Mouse (Mus musculus): ENCODE results near the gene Cbr3. TPM values are rescaled to one million over a fixed set of nuclear protein-coding genes. Genes with fewer than 3 reads are reported as not detected.

Gene Cbr3
- polyA plus RNA-seq, 1 experiment, result 2.6 TPM

DNA sequence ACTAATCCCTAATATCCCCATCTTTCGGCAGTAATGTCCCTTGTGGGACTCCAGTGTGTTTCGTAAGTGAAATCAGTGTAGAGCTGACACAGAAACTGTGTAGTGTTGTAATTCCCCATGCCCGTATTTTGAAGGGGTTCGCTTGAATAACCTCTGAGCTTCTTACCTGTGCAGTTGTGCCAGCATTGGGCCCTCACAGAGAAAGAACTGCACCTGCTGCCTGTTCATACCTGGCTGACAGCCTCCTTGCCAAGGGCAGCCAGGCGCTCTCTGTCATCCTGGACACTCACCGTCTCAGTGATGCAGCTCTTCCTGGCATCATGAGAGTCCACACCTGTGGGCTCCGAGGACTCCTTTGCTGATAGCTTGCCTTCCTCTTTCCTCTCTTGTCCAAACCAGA is 30.0 kb downstream of the Cbr3 start:
- TF ChIP-seq POLR2A (IDR thresholded peaks at IDR 0.05; ENCODE audit: borderline replicate concordance, control insufficient read depth, low read depth, low read length), result no peak
- TF ChIP-seq CTCF (IDR thresholded peaks at IDR 0.05; ENCODE audit: control insufficient read depth, insufficient read depth, low read length), result no peak
- 57% methylated on average over 7 of the region's 7 CpGs for WGBS
- peaks cover 5% of the 10 kb centered on the region; the same call in 1 of the 2 replicates for H3K4me1 ChIP-seq (ENCODE audit: control insufficient read depth, insufficient read depth, low read length)
- peak overlapping the region; percentile 93 for H3K4me3 ChIP-seq (replicated peaks; ENCODE audit: control insufficient read depth, low read depth, low read length)
- H3K27ac ChIP-seq (ENCODE audit: control insufficient read depth, insufficient read depth, low read depth, low read length, poor library complexity), result no peak overlapping the region; the same call in 1 of the 2 replicates

DNA sequence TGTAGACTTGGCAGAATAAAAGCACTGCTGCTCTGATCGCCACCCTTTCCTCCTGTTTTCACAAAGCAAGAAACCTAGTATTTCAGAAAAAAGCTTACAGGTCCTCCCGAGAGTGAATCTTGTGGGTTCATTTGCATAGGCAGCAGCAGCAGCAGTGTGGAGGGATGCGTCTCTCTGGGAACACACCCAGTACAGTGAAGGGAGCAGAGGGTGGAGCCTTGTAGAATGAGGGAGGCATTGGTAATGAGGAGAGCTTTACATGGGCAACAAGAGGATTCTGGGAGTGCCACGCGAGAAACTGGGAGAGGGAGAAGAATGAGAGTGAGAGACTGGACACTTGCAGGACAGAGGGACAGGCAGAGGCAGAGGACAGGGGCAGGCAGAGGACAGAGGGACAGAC is 31.4 kb downstream of the Cbr3 start:
- TF ChIP-seq POLR2A (IDR thresholded peaks at IDR 0.05; ENCODE audit: borderline replicate concordance, control insufficient read depth, low read depth, low read length) (no peak), CTCF (IDR thresholded peaks at IDR 0.05; ENCODE audit: control insufficient read depth, insufficient read depth, low read length) (no peak)
- H3K27ac ChIP-seq (ENCODE audit: control insufficient read depth, insufficient read depth, low read depth, low read length, poor library complexity), result no peak overlapping the region
- no peak overlapping the region for H3K4me3 ChIP-seq (replicated peaks; ENCODE audit: control insufficient read depth, low read depth, low read length)
- H3K4me1 ChIP-seq (ENCODE audit: control insufficient read depth, insufficient read depth, low read length), result peaks cover 5% of the 10 kb centered on the region; the same call in 1 of the 2 replicates
- WGBS, result 56% methylated on average over 5 of the region's 5 CpGs

DNA sequence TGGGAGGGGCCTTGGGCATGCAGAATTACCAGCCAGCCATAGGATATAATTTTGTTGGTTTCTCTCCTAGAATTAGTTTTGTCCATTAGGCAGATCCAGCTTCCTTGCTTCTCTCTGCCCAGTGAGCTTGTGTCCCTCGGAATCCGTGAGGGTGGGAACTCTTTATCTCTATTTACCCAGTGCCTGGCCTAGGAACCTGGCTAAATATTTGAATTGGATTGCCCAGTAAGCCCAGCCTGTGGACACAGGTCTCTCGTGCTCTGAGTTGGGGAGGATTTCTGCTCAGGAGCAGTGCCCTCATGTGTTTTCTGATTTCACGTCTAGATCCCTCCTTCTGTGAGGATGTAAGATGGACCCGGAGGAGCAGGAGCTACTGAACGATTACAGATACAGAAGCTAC is 32.8 kb downstream of the Cbr3 start:
- Histone ChIP-seq H3K4me3 (replicated peaks; ENCODE audit: control insufficient read depth, low read depth, low read length) (no peak overlapping the region), H3K27ac (ENCODE audit: control insufficient read depth, insufficient read depth, low read depth, low read length, poor library complexity) (no peak overlapping the region), H3K4me1 (ENCODE audit: control insufficient read depth, insufficient read depth, low read length) (peaks cover 5% of the 10 kb centered on the region; the same call in 1 of the 2 replicates)
- 88% methylated on average over 6 of the region's 6 CpGs for WGBS
- TF ChIP-seq POLR2A (IDR thresholded peaks at IDR 0.05; ENCODE audit: borderline replicate concordance, control insufficient read depth, low read depth, low read length) (no peak), CTCF (IDR thresholded peaks at IDR 0.05; ENCODE audit: control insufficient read depth, insufficient read depth, low read length) (no peak)

- 70% methylated on average over 5 of the region's 5 CpGs for WGBS
- Histone ChIP-seq H3K4me1 (ENCODE audit: control insufficient read depth, insufficient read depth, low read length) (peaks cover 8% of the 10 kb centered on the region; the same call in 1 of the 2 replicates), H3K4me3 (replicated peaks; ENCODE audit: control insufficient read depth, low read depth, low read length) (no peak overlapping the region), H3K27ac (ENCODE audit: control insufficient read depth, insufficient read depth, low read depth, low read length, poor library complexity) (peak overlapping the region; percentile 28)
- TF ChIP-seq POLR2A (IDR thresholded peaks at IDR 0.05; ENCODE audit: borderline replicate concordance, control insufficient read depth, low read depth, low read length) (no peak), CTCF (IDR thresholded peaks at IDR 0.05; ENCODE audit: control insufficient read depth, insufficient read depth, low read length) (no peak)
Observed at GRCm38 (mm10) chr16:93717299-93717703, 34.3 kb downstream of the Cbr3 start.

GRCm38 (mm10) chr16:93721771-93722170 is 38.8 kb downstream of the Cbr3 start:
- 23% methylated on average over 5 of the region's 5 CpGs for WGBS

DNA sequence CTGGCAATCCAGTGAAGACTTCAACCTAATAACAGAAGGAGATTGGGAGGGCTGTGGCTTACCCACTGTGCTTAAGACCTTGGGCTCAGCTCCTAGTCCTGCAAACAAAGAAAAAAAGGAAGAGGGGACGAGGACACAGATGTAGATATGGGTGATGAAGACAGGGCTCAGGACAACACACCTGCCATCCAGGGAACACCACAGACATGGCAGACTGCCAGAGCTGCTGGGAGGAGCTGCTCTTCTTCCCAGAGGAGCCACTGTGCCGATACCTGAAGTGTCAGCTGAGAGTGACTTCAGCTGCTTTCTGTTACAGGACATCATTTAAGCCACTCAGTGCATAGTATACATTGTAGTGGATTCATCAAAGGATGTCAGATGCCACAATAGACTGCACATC is 39.5 kb downstream of the Cbr3 start:
- peak overlapping the region; percentile 59; the same call in 1 of the 2 replicates for H3K27ac ChIP-seq (ENCODE audit: control insufficient read depth, insufficient read depth, low read depth, low read length, poor library complexity)
- WGBS, result 48% methylated on average over 2 of the region's 2 CpGs
- TF ChIP-seq CTCF (IDR thresholded peaks at IDR 0.05; ENCODE audit: control insufficient read depth, insufficient read depth, low read length) (no peak), POLR2A (IDR thresholded peaks at IDR 0.05; ENCODE audit: borderline replicate concordance, control insufficient read depth, low read depth, low read length) (no peak)
- no peak overlapping the region for H3K4me3 ChIP-seq (replicated peaks; ENCODE audit: control insufficient read depth, low read depth, low read length)
- H3K4me1 ChIP-seq (ENCODE audit: control insufficient read depth, insufficient read depth, low read length), result peaks cover 5% of the 10 kb centered on the region

More at GRCm38 (mm10) chr16:93721771-93722170, 38.8 kb downstream of the Cbr3 start:
- H3K4me3 ChIP-seq (replicated peaks; ENCODE audit: control insufficient read depth, low read depth, low read length), result no peak overlapping the region
- H3K27ac ChIP-seq (ENCODE audit: control insufficient read depth, insufficient read depth, low read depth, low read length, poor library complexity), result peak overlapping the region; percentile 85
- peaks cover 5% of the 10 kb centered on the region for H3K4me1 ChIP-seq (ENCODE audit: control insufficient read depth, insufficient read depth, low read length)
- TF ChIP-seq POLR2A (IDR thresholded peaks at IDR 0.05; ENCODE audit: borderline replicate concordance, control insufficient read depth, low read depth, low read length), result peak; percentile 26; the same call in 1 of the 2 replicates
- TF ChIP-seq CTCF (IDR thresholded peaks at IDR 0.05; ENCODE audit: control insufficient read depth, insufficient read depth, low read length), result no peak

- H3K4me3 ChIP-seq (replicated peaks; ENCODE audit: control insufficient read depth, low read depth, low read length), result no peak overlapping the region
- H3K27ac ChIP-seq (ENCODE audit: control insufficient read depth, insufficient read depth, low read depth, low read length, poor library complexity), result no peak overlapping the region
- no peak for TF ChIP-seq CTCF (IDR thresholded peaks at IDR 0.05; ENCODE audit: control insufficient read depth, insufficient read depth, low read length)
- TF ChIP-seq POLR2A (IDR thresholded peaks at IDR 0.05; ENCODE audit: borderline replicate concordance, control insufficient read depth, low read depth, low read length), result no peak
- H3K4me1 ChIP-seq (ENCODE audit: control insufficient read depth, insufficient read depth, low read length), result peaks cover 5% of the 10 kb centered on the region
- 81% methylated on average over 8 of the region's 8 CpGs for WGBS
Observed at GRCm38 (mm10) chr16:93725417-93726144, 42.6 kb downstream of the Cbr3 start.

DNA sequence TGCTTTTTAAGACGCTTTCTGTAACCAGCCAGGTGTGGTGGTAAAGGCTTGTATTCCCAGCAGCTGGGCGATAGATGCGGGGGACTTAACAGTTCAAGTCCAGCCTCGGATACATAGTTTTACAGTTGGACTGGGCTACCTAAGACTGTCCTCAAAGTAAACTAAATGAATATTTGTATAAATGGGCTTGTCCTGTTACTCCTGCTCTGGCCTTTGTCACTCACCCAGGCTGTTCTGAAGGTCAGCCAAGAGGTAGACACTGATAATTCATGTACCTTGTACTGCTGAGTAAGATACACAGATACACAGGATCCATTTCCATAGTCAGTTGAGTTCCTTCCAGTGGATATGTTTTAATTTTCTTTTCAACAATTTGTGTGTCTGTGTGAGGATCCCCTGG is 43.2 kb downstream of the Cbr3 start:
- 91% methylated on average over 4 of the region's 4 CpGs for WGBS
- H3K27ac ChIP-seq (ENCODE audit: control insufficient read depth, insufficient read depth, low read depth, low read length, poor library complexity), result no peak overlapping the region
- TF ChIP-seq POLR2A (IDR thresholded peaks at IDR 0.05; ENCODE audit: borderline replicate concordance, control insufficient read depth, low read depth, low read length), result no peak
- H3K4me3 ChIP-seq (replicated peaks; ENCODE audit: control insufficient read depth, low read depth, low read length), result no peak overlapping the region
- peaks cover 5% of the 10 kb centered on the region for H3K4me1 ChIP-seq (ENCODE audit: control insufficient read depth, insufficient read depth, low read length)
